Mouse (Mus musculus) WW6 (cell line): ENCODE measurements around the gene Cacna2d1.

Experiments used
- DNase-seq: peaks from one replicate; pipeline ENCODE4 v3.0.0-alpha.2; 2013; ENCODE audit warnings: low read depth, low spot score

Cacna2d1 gene

GRCm38 (mm10) chr5:16414693-16415092 is 480.2 kb downstream of the Cacna2d1 start:
- DNase-seq = no peak

GRCm38 (mm10) chr5:16417996-16418395 is 483.5 kb downstream of the Cacna2d1 start:
- no peak for DNase-seq

GRCm38 (mm10) chr5:16418504-16418903 is 484.0 kb downstream of the Cacna2d1 start:
- no peak for DNase-seq
